Mouse (Mus musculus) embryonic facial prominence, embryonic 11.5 days (tissue): ENCODE data around the gene Aco2. TPM values are rescaled to one million over a fixed set of nuclear protein-coding genes. Genes with fewer than 3 reads are reported as not detected.

Source experiments
- ATAC-seq: fragments of 200-750 bp; cut with Nextera tagmentation; replicated peaks from 2 replicates; pipeline ENCODE4 v1.8.0; 2017; ENCODE audit warnings: low read depth; ENCODE audit not compliant: insufficient number of reproducible peaks, low FRiP score, low TSS enrichment
- DNase-seq: peaks from one replicate; pipeline ENCODE4 v3.0.0-alpha.2; 2015; ENCODE audit warnings: low spot score
- H3K27ac ChIP-seq: fragments of 300-500 bp; sonication (generic); replicated peaks from 2 replicates; pipeline ENCODE4 v1.5.1; 2014; ENCODE audit warnings: mild to moderate bottlenecking, low read depth, low read length, control low read depth
- H3K27me3 ChIP-seq: fragments of 300-500 bp; sonication (generic); 2 replicates; pipeline ENCODE4 v1.6.1; 2014; ENCODE audit warnings: mild to moderate bottlenecking, low read length, moderate library complexity, mixed read lengths; ENCODE audit not compliant: control insufficient read depth, insufficient read depth
- H3K36me3 ChIP-seq: fragments of 300-500 bp; sonication (generic); replicated peaks from 2 replicates; pipeline ENCODE4 v1.6.1; 2014; ENCODE audit warnings: low read depth, mild to moderate bottlenecking, low read length, moderate library complexity, mixed read lengths; ENCODE audit not compliant: control insufficient read depth, insufficient read depth
- H3K4me1 ChIP-seq: fragments of 300-500 bp; sonication (generic); 2 replicates; pipeline ENCODE4 v1.6.1; 2014; ENCODE audit warnings: low read length, mixed read lengths; ENCODE audit not compliant: control insufficient read depth, insufficient read depth
- H3K4me2 ChIP-seq: fragments of 300-500 bp; sonication (generic); 2 replicates; pipeline ENCODE4 v1.6.1; 2014; ENCODE audit warnings: low read depth, mild to moderate bottlenecking, control low read depth, low read length, moderate library complexity
- H3K4me3 ChIP-seq: fragments of 300-500 bp; sonication (generic); 2 replicates; pipeline ENCODE4 v1.5.1; 2014; ENCODE audit warnings: low read depth, low read length, control low read depth
- H3K9ac ChIP-seq: fragments of 300-500 bp; sonication (generic); replicated peaks from 2 replicates; pipeline ENCODE4 v1.6.1; 2014; ENCODE audit warnings: mild to moderate bottlenecking, control low read depth, low read length
- H3K9me3 ChIP-seq: fragments of 300-500 bp; sonication (generic); replicated peaks from 2 replicates; pipeline ENCODE4 v1.6.1; 2016; ENCODE audit warnings: mild to moderate bottlenecking, low read length, inconsistent platforms, mixed read lengths; ENCODE audit not compliant: control insufficient read depth
- WGBS: fragments of 180-500 bp; shearing (Covaris S2); extraction: QIAGEN DNeasy Blood & Tissue Kit; methylation state at CpG from one replicate; pipeline ENCODE4 v1.1.7; 2014; 5-methylcytosine and 5-hydroxymethylcytosine counted together
- polyA plus RNA-seq: library from polyadenylated mRNA; unstranded; fragments of >200 nt; fragmentation: Nextera tagmentation; extraction: Ambion mirVana; gene quantifications from 2 replicates; pipeline ENCODE4 v1.2.1, GENCODE M21; 2014

The Aco2 gene
- polyA plus RNA-seq, 1 experiment from 2014 or later = 144 TPM

GRCm38 (mm10) chr15:81848301-81848700, 23.8 kb upstream of the Aco2 start:
- H3K9me3 ChIP-seq = no peaks in the 10 kb centered on the region
- H3K27me3 ChIP-seq = no peaks in the 10 kb centered on the region
- 49% methylated on average over 7 of the region's 7 CpGs for WGBS
- H3K4me1 ChIP-seq = no peaks in the 10 kb centered on the region
- no peak overlapping the region for H3K4me3 ChIP-seq
- H3K4me2 ChIP-seq = no peak overlapping the region
- H3K9ac ChIP-seq = no peak overlapping the region
- peak; percentile 58 for DNase-seq
- no peaks in the 10 kb centered on the region; the same call in 1 of the 2 replicates for H3K36me3 ChIP-seq
- H3K27ac ChIP-seq = no peak overlapping the region
- ATAC-seq = no peak

GRCm38 (mm10) chr15:81849104-81849503, 23.0 kb upstream of the Aco2 start:
- Histone ChIP-seq H3K36me3 (no peaks in the 10 kb centered on the region; the same call in 1 of the 2 replicates), H3K9me3 (no peaks in the 10 kb centered on the region), H3K27ac (no peak overlapping the region), H3K9ac (no peak overlapping the region), H3K4me1 (no peaks in the 10 kb centered on the region), H3K4me3 (no peak overlapping the region), H3K4me2 (no peak overlapping the region), H3K27me3 (no peaks in the 10 kb centered on the region)
- ATAC-seq (no peak; the same call in 1 of the 2 replicates), DNase-seq (no peak)
- WGBS = 88% methylated on average over 9 of the region's 9 CpGs

DNA sequence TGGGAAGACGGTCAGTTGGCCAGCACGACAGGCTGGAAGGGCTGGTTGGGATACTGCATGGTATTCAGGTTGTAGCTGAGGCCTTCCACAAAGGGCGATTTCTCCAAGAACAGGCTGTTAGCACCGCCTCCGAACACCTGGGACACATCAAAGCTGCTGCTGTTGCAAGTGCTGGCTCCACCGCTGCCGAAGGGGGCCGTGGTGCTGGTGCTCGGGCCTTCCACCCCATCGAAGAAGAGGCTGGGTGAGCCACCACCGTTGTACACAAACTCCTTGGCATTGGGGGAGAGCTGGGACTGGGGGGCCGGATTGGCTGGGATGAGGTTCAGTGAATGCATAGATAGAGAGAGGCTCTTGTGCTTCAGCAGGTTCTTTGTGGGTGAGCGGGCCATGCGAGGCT, 21.4 kb upstream of the Aco2 start:
- no peak overlapping the region for H3K4me3 ChIP-seq
- no peak overlapping the region for H3K9ac ChIP-seq
- no peaks in the 10 kb centered on the region for H3K9me3 ChIP-seq
- no peak overlapping the region for H3K27ac ChIP-seq
- DNase-seq = no peak
- no peaks in the 10 kb centered on the region; the same call in 1 of the 2 replicates for H3K36me3 ChIP-seq
- H3K4me2 ChIP-seq = no peak overlapping the region
- ATAC-seq = no peak
- no peaks in the 10 kb centered on the region for H3K4me1 ChIP-seq
- 86% methylated on average over 14 of the region's 14 CpGs for WGBS
- no peaks in the 10 kb centered on the region for H3K27me3 ChIP-seq

DNA sequence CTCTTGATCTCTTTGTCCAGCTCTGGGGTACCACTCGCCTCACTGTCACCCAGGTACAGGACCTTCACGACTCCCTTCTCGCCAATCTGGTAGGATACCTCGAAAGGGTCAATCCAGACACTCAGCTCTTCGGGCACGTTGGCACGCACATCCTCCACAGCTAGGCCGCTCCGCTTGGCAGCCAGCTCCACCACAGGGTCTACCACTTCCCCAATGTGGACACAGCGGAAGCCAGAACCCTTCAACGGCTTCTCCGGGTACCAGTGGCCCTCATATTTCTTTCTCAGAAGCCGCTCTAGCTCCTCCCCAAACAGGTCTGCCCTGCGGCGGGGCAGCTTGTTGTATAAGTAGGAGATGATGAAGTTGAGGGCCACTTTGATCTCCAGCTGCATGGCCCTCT, 20.7 kb upstream of the Aco2 start:
- no peak overlapping the region for H3K9ac ChIP-seq
- DNase-seq (no peak), ATAC-seq (no peak)
- H3K36me3 ChIP-seq = no peaks in the 10 kb centered on the region; the same call in 1 of the 2 replicates
- H3K4me2 ChIP-seq = no peak overlapping the region
- no peaks in the 10 kb centered on the region for H3K27me3 ChIP-seq
- WGBS = 96% methylated on average over 15 of the region's 15 CpGs
- no peak overlapping the region for H3K27ac ChIP-seq
- H3K4me3 ChIP-seq = no peak overlapping the region
- no peaks in the 10 kb centered on the region for H3K4me1 ChIP-seq
- H3K9me3 ChIP-seq = no peaks in the 10 kb centered on the region

DNA sequence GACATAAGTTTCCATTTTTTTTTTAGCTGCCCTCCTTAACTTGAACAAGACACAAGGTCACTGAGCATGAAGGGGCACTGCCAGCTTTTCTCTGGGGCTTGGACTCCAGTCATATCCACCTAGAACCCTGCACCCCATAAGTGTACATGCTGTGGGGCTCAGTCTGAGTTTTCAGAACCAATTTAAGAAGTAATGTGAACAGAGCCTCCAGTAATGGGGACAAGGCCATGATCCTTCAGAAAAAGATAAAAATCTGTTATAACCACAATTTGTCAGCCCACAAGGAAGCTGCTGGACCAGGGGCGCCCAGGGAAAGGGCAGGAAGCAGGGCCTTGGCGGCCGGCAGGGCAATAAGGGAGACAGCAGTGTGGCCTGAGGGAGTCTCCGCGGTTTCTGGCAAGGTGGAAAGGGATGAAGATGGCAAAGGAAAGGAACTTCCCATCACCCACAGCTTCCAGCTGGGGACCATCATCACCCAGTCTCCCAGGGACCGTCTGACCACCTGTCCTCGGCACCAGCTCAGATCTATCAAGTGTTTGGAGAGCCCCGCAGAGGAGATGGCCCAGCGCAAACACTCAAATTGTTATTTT, 19.6 kb upstream of the Aco2 start:
- ATAC-seq (no peak), DNase-seq (no peak)
- Histone ChIP-seq H3K9me3 (no peaks in the 10 kb centered on the region), H3K27me3 (no peaks in the 10 kb centered on the region), H3K9ac (no peak overlapping the region), H3K4me1 (no peaks in the 10 kb centered on the region), H3K4me2 (no peak overlapping the region), H3K36me3 (no peaks in the 10 kb centered on the region; the same call in 1 of the 2 replicates), H3K27ac (no peak overlapping the region), H3K4me3 (no peak overlapping the region)
- 93% methylated on average over 9 of the region's 9 CpGs for WGBS

GRCm38 (mm10) chr15:81853081-81853480, 19.0 kb upstream of the Aco2 start:
- ATAC-seq (no peak), DNase-seq (no peak)
- Histone ChIP-seq H3K27me3 (no peaks in the 10 kb centered on the region), H3K36me3 (no peaks in the 10 kb centered on the region; the same call in 1 of the 2 replicates), H3K27ac (no peak overlapping the region), H3K4me2 (no peak overlapping the region), H3K9ac (no peak overlapping the region), H3K4me3 (no peak overlapping the region), H3K9me3 (no peaks in the 10 kb centered on the region), H3K4me1 (no peaks in the 10 kb centered on the region)
- 88% methylated on average over 7 of the region's 7 CpGs for WGBS

DNA sequence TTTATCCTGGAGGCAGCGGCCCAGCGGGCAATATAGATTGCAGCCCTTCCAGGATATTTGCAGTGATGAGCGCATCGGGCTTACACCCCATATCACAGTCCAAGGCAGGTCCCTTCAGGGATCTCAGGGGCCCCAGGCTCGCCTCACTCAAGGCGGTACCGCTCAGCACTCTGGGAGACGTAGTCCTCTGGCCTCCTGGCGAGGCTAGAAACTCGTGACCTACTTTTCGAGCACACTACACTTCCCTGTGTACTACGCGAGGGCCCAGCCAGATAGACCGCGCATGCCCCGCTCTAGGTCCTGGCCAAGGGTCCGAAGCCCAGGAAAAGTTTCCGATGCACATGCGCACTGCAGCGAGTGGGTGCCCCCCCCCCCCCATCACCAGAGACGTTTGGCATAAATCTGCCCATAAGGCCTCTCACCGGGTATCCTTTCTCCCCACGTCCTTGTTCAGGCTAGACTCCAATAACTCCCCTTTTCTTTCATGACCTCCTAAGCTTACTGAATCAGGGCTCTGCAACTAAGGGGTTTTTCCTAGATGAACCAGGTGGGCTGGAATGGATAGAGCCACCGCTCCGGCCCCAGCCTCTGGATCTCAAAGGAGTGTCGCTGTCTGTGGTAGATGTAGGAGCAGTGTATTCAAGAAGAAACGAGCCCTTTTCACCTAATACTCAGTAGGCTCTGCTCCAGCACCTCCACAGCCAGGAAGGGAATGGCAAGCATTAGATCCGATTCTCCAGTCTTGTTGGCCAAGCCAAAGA, 15.9 kb upstream of the Aco2 start:
- peak; percentile 89 for ATAC-seq

More for the DNA sequence above, 15.9 kb upstream of the Aco2 start:
- Histone ChIP-seq H3K27ac (no peak overlapping the region), H3K9ac (peak overlapping the region; percentile 83), H3K36me3 (no peaks in the 10 kb centered on the region; the same call in 1 of the 2 replicates), H3K9me3 (no peaks in the 10 kb centered on the region), H3K4me1 (no peaks in the 10 kb centered on the region), H3K4me2 (peak overlapping the region; percentile 76), H3K27me3 (no peaks in the 10 kb centered on the region), H3K4me3 (peak overlapping the region; percentile 81)
- DNase-seq = peak; percentile 93
- WGBS = under 1% methylated on average over 28 of the region's 28 CpGs
